Mouse (Mus musculus) cortical plate, adult 2 months (tissue): ENCODE measurements at regions not wholly inside any gene's neighbourhood (a gene's known extent, or its start where the extent isn't known, plus 50 kb on each side); places are given as distances from the start of the nearest gene placed in this dataset.

Experiments
- CTCF ChIP-seq: fragments of 200-500 bp; IDR thresholded peaks from 2 replicates; pipeline ENCODE4 v1.5.1; 2011; ENCODE audit warnings: mild to moderate bottlenecking, control low read depth, low read length; ENCODE audit not compliant: insufficient read depth; ENCODE audit errors: extremely low read depth
- POLR2A ChIP-seq: fragments of 200-500 bp; IDR thresholded peaks from 2 replicates; pipeline ENCODE4 v1.6.1; 2011; ENCODE audit warnings: mild to moderate bottlenecking, low read length, control low read depth; ENCODE audit not compliant: insufficient read depth; ENCODE audit errors: extremely low read depth

DNA sequence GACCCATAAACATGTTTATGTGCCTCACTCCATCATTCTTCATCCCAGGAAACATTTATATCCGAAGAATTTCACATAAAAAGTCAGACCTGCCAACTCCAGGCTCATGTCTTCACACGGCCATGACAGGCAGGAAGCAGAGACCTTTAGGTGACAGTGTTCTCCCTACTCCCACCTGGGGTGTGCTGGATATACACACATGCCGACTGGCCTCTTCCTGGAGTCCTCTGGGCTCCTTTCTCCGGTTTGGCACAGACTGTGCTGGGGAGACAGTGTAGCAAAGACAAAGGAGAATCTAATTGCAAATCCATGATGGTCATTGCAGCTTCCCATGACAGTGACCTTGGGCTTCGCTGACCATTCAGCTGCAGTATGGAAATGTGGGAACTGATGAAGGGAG, 480.1 kb downstream of the Rnf144a start:
- TF ChIP-seq CTCF (no peak), POLR2A (no peak)
